Mouse (Mus musculus) myocyte (in vitro differentiated cells): Measurements from ENCODE around the gene Bckdhb. TPM values are rescaled to one million over a fixed set of nuclear protein-coding genes. Genes with fewer than 3 reads are reported as not detected.

ENCODE experiments used
- H3K27me3 ChIP-seq: one replicate; pipeline ENCODE4 v1.6.1; 2011; ENCODE audit not compliant: control insufficient read depth, insufficient read depth, insufficient read length
- H3K36me3 ChIP-seq: one replicate; pipeline ENCODE4 v1.6.1; 2011; ENCODE audit not compliant: control insufficient read depth, insufficient read depth
- H3K4me2 ChIP-seq: one replicate; pipeline ENCODE4 v1.6.1; 2011; ENCODE audit warnings: low read depth, control low read depth
- H3K4me3 ChIP-seq: one replicate; pipeline ENCODE4 v1.5.1; 2011; ENCODE audit warnings: mild to moderate bottlenecking, control low read depth, moderate library complexity
- H3K79me2 ChIP-seq: one replicate; pipeline ENCODE4 v1.6.1; 2011; ENCODE audit not compliant: control insufficient read depth, insufficient read depth
- H3ac ChIP-seq: one replicate; pipeline ENCODE4 v1.6.1; 2011; ENCODE audit not compliant: control insufficient read depth, insufficient read length
- CEBPB ChIP-seq: IDR thresholded peaks from 2 replicates; pipeline ENCODE4 v1.6.1; 2011; ENCODE audit warnings: mild to moderate bottlenecking, moderate library complexity; ENCODE audit not compliant: poor library complexity, insufficient read depth, severe bottlenecking
- E2F4 ChIP-seq: IDR thresholded peaks from one replicate; pipeline ENCODE4 v1.6.1; 2011; ENCODE audit warnings: mild to moderate bottlenecking, control low read depth, moderate library complexity; ENCODE audit not compliant: insufficient read depth
- MAX ChIP-seq: IDR thresholded peaks from one replicate; pipeline ENCODE4 v1.6.1; 2011; ENCODE audit warnings: low read depth, mild to moderate bottlenecking, control low read depth
- MYOD1 ChIP-seq, 3 experiments: IDR thresholded peaks; one replicate each; pipeline ENCODE4 v1.6.1; 2011; ENCODE audit warnings: control low read depth in 2 of 3, low read depth in 2 of 3, mild to moderate bottlenecking in 2 of 3, moderate library complexity in 1 of 3; ENCODE audit not compliant: insufficient read length in 2 of 3, control insufficient read depth in 1 of 3
- MYOG ChIP-seq, 3 experiments: IDR thresholded peaks; one replicate each; pipeline ENCODE4 v1.6.1; 2011; ENCODE audit warnings: control low read depth in 2 of 3, low read depth in 2 of 3, mild to moderate bottlenecking in 2 of 3; ENCODE audit not compliant: insufficient read length in 2 of 3, control insufficient read depth in 1 of 3, insufficient read depth in 1 of 3
- POLR2A ChIP-seq: IDR thresholded peaks from one replicate; pipeline ENCODE4 v1.6.1; 2011; ENCODE audit warnings: low read depth, mild to moderate bottlenecking, control low read depth, moderate library complexity; ENCODE audit not compliant: insufficient read length
- POLR2AphosphoS2 ChIP-seq: IDR thresholded peaks from one replicate; pipeline ENCODE4 v1.6.1; 2011; ENCODE audit warnings: low read depth, control low read depth; ENCODE audit not compliant: insufficient read length
- REST ChIP-seq: IDR thresholded peaks from one replicate; pipeline ENCODE4 v1.6.1; 2011; ENCODE audit warnings: mild to moderate bottlenecking, control low read depth, moderate library complexity; ENCODE audit not compliant: insufficient read depth, insufficient read length
- SRF ChIP-seq: IDR thresholded peaks from one replicate; pipeline ENCODE4 v1.6.1; 2011; ENCODE audit warnings: low read depth; ENCODE audit not compliant: control insufficient read depth, insufficient read length
- TCF12 ChIP-seq: IDR thresholded peaks from one replicate; pipeline ENCODE4 v1.6.1; 2011; ENCODE audit warnings: mild to moderate bottlenecking, control low read depth; ENCODE audit not compliant: poor library complexity, insufficient read depth, severe bottlenecking
- TCF3 ChIP-seq: IDR thresholded peaks from one replicate; pipeline ENCODE4 v1.6.1; 2011; ENCODE audit warnings: low read depth, control low read depth; ENCODE audit not compliant: insufficient read length
- USF1 ChIP-seq: IDR thresholded peaks from one replicate; pipeline ENCODE4 v1.6.1; 2011; ENCODE audit warnings: low read depth, mild to moderate bottlenecking, control low read depth, moderate library complexity
- polyA plus RNA-seq: library from polyadenylated mRNA; unstranded; fragments of >200 nt; fragmentation: generic; extraction: Trizol; gene quantifications from one replicate; pipeline ENCODE4 v1.2.1, GENCODE M21; 2012; ENCODE audit warnings: missing spikeins

Bckdhb gene
- polyA plus RNA-seq, 1 experiment: 4.3 TPM

GRCm38 (mm10) chr9:84084686-84085085, 159.7 kb downstream of the Bckdhb start:
- Histone ChIP-seq H3K4me2 (no peak overlapping the region), H3K4me3 (no peak overlapping the region), H3K27me3 (no peaks in the 10 kb centered on the region), H3K36me3 (no peaks in the 10 kb centered on the region), H3K79me2 (no peaks in the 10 kb centered on the region), H3ac (no peak overlapping the region)
- no peak for TF ChIP-seq E2F4
- no peak for TF ChIP-seq SRF
- TF ChIP-seq TCF3: no peak
- TF ChIP-seq POLR2A: no peak
- TF ChIP-seq POLR2AphosphoS2: no peak
- TF ChIP-seq TCF12: no peak
- no peak for TF ChIP-seq CEBPB
- TF ChIP-seq MYOD1 (IDR thresholded peaks at IDR 0.05; ENCODE audit: control insufficient read depth in 1 of 3, insufficient read length in 2 of 3, low read depth in 2 of 3): no peak
- no peak for TF ChIP-seq MYOG (IDR thresholded peaks at IDR 0.05; ENCODE audit: control insufficient read depth in 1 of 3, insufficient read depth in 1 of 3, insufficient read length in 2 of 3, low read depth in 2 of 3)
- TF ChIP-seq USF1: no peak
- TF ChIP-seq REST: no peak
- no peak for TF ChIP-seq MAX

- H3K27me3 ChIP-seq: no peaks in the 10 kb centered on the region
- TF ChIP-seq POLR2A (no peak), POLR2AphosphoS2 (no peak), E2F4 (no peak), MAX (no peak), REST (no peak), USF1 (no peak), MYOG (IDR thresholded peaks at IDR 0.05; ENCODE audit: control insufficient read depth in 1 of 3, insufficient read depth in 1 of 3, insufficient read length in 2 of 3, low read depth in 2 of 3) (no peak), MYOD1 (IDR thresholded peaks at IDR 0.05; ENCODE audit: control insufficient read depth in 1 of 3, insufficient read length in 2 of 3, low read depth in 2 of 3) (no peak), SRF (no peak), TCF3 (no peak), CEBPB (no peak), TCF12 (no peak)
These were observed 165.5 kb downstream of the Bckdhb start for GRCm38 (mm10) chr9:84090316-84091063.

GRCm38 (mm10) chr9:84092994-84093393, 168.0 kb downstream of the Bckdhb start:
- TF ChIP-seq POLR2A (no peak), E2F4 (no peak), SRF (no peak), MYOG (IDR thresholded peaks at IDR 0.05; ENCODE audit: control insufficient read depth in 1 of 3, insufficient read depth in 1 of 3, insufficient read length in 2 of 3, low read depth in 2 of 3) (no peak), MAX (no peak), TCF12 (no peak), USF1 (no peak), CEBPB (no peak), REST (no peak), TCF3 (no peak), POLR2AphosphoS2 (no peak)
- H3K36me3 ChIP-seq: no peaks in the 10 kb centered on the region
- H3K4me2 ChIP-seq: no peak overlapping the region
- H3K4me3 ChIP-seq: no peak overlapping the region
- H3ac ChIP-seq: no peak overlapping the region
- no peaks in the 10 kb centered on the region for H3K79me2 ChIP-seq
- no peaks in the 10 kb centered on the region for H3K27me3 ChIP-seq

More at GRCm38 (mm10) chr9:84090316-84091063, 165.5 kb downstream of the Bckdhb start:
- H3K4me3 ChIP-seq: no peak overlapping the region
- H3K36me3 ChIP-seq: no peaks in the 10 kb centered on the region
- no peak overlapping the region for H3ac ChIP-seq
- no peaks in the 10 kb centered on the region for H3K79me2 ChIP-seq
- no peak overlapping the region for H3K4me2 ChIP-seq

GRCm38 (mm10) chr9:84094111-84094510, 169.2 kb downstream of the Bckdhb start:
- TF ChIP-seq USF1 (peak; percentile 13), MYOD1 (IDR thresholded peaks at IDR 0.05; ENCODE audit: control insufficient read depth in 1 of 3, insufficient read length in 2 of 3, low read depth in 2 of 3) (no peak)
- no peak overlapping the region for H3K4me3 ChIP-seq
- no peak overlapping the region for H3ac ChIP-seq
- H3K27me3 ChIP-seq: no peaks in the 10 kb centered on the region
- H3K36me3 ChIP-seq: no peaks in the 10 kb centered on the region
- no peaks in the 10 kb centered on the region for H3K79me2 ChIP-seq
- peak overlapping the region; percentile 43 for H3K4me2 ChIP-seq

- no peaks in the 10 kb centered on the region for H3K79me2 ChIP-seq
- H3K4me2 ChIP-seq: no peak overlapping the region
- H3ac ChIP-seq: no peak overlapping the region
- TF ChIP-seq TCF3: no peak
- TF ChIP-seq TCF12: no peak
- TF ChIP-seq CEBPB: no peak
- no peak for TF ChIP-seq E2F4
- no peak for TF ChIP-seq POLR2A
- TF ChIP-seq MYOD1 (IDR thresholded peaks at IDR 0.05; ENCODE audit: control insufficient read depth in 1 of 3, insufficient read length in 2 of 3, low read depth in 2 of 3): no peak
- TF ChIP-seq USF1: no peak
- no peak for TF ChIP-seq MAX
- no peak for TF ChIP-seq POLR2AphosphoS2
- TF ChIP-seq SRF: no peak
- no peak for TF ChIP-seq MYOG (IDR thresholded peaks at IDR 0.05; ENCODE audit: control insufficient read depth in 1 of 3, insufficient read depth in 1 of 3, insufficient read length in 2 of 3, low read depth in 2 of 3)
- TF ChIP-seq REST: no peak
- no peaks in the 10 kb centered on the region for H3K36me3 ChIP-seq
- no peak overlapping the region for H3K4me3 ChIP-seq
- H3K27me3 ChIP-seq: no peaks in the 10 kb centered on the region
These were observed 171.6 kb downstream of the Bckdhb start for GRCm38 (mm10) chr9:84096484-84097015.
